In genomic region chr4:88788402-88788801, GRCm38 (mm10) we compare ENCODE assay signal across 12 mouse cellular contexts. TPM values are rescaled to one million over a fixed set of nuclear protein-coding genes. Genes with fewer than 3 reads are reported as not detected.
DNase-seq lines count a peak whose midpoint lies in the region; TF ChIP-seq lines count a peak whose summit lies in the region.
"Not testable (repeated sequence)": the region's sequence is repeated elsewhere in the genome, so short reads cannot be mapped to it uniquely, and the experiment has no call there.
"Had no signal": no experiment of that assay in that cellular context is flagged by ENCODE, and none has a peak within 500 bp of the region (broad histone marks: within the 10 kb centered on the region; RNA-seq: fewer than 3 reads in every experiment).

TSS of gene Gm13277 (plus strand) at chr4:88788632.

- not testable (repeated sequence) for H3K4me3 ChIP-seq in cerebellum, adult 2 months (replicated peaks; ENCODE audit: insufficient read depth, low read depth, low read length); layer of hippocampus, adult 2 months

- peak; percentile 54 to 61 for DNase-seq in CD8-positive naive resting alpha-beta T cell, adult 2 months (ENCODE audit: low read depth in 2 of 2, low spot score in 2 of 2)
- DNase-seq in cerebellum, adult 2 months, result peak; percentile 80
- peak; percentile 54 for DNase-seq in gastrocnemius, adult 18-20 months (ENCODE audit: low spot score)
- DNase-seq in heart, postnatal 36 days, result peak; percentile 56 to 63
- peak; percentile 58 to 66 for DNase-seq in layer of hippocampus, adult 2 months (ENCODE audit: low spot score in 2 of 2)
- peak; percentile 66 for DNase-seq in left cerebral cortex, postnatal 4 days
- DNase-seq in ovary, postnatal 36 days (ENCODE audit: low spot score), result peak; percentile 62
- DNase-seq in testis, postnatal 14 days (ENCODE audit: low spot score), result peak; percentile 33

- H3K27ac ChIP-seq in cerebellum, adult 2 months (ENCODE audit: insufficient read depth, low read length); layer of hippocampus, adult 2 months: not testable (repeated sequence)

- WGBS in cerebellum, adult 2 months, result 0% methylated on average over 3 of the region's 28 CpGs

- H3K4me1 ChIP-seq in cerebellum, adult 2 months (ENCODE audit: control insufficient read depth, insufficient read depth, low read length), result not testable (repeated sequence)

- TF ChIP-seq POLR2A in cerebellum, adult 2 months (IDR thresholded peaks at IDR 0.05; ENCODE audit: borderline replicate concordance, insufficient read depth, low read length), result not testable (repeated sequence)

- not testable (repeated sequence) for H3K27me3 ChIP-seq in cerebellum, adult 2 months (ENCODE audit: control insufficient read depth, insufficient read depth, low read length)

- intact Hi-C loops in heart, postnatal 36 days (cut with DNase I); left cerebral cortex, postnatal 4 days (cut with DNase I): not testable (repeated sequence)

- peak; percentile 45 for TF ChIP-seq CTCF in cerebellum, adult 2 months (IDR thresholded peaks at IDR 0.05; ENCODE audit: borderline replicate concordance, insufficient read depth, low read depth, low read length)
- peak; percentile 58 for TF ChIP-seq CTCF in layer of hippocampus, adult 2 months (conservative IDR thresholded peaks at IDR 0.05)

RNA-seq across cellular contexts. Expression of gene Gm13277, which starts in this region (rescaled TPM):
- not detected in 2 replicates for polyA plus RNA-seq in cerebellum, adult 2 months (2012; rRNA removed)
- not detected for total RNA-seq in gastrocnemius, adult 18-20 months (2021)
- total RNA-seq in heart, postnatal 36 days (2021), result not detected
- total RNA-seq in layer of hippocampus, adult 2 months (2021), result not detected
- total RNA-seq in left cerebral cortex, postnatal 4 days (2021), result not detected
- polyA plus RNA-seq: erythroblast, embryonic 14.5 days; heart, embryonic 12.5 days; intestine, embryonic 15.5 days; liver, embryonic 16.5 days had no signal

Comparison
In these comparisons a context has a peak if more than half of its experiments do, and no peak if none do; other contexts are left out.
1. Peak in DNase-seq in cerebellum, adult 2 months; RNA of the gene not detected or under 1 TPM.
2. Peak in DNase-seq in gastrocnemius, adult 18-20 months; RNA of the gene not detected or under 1 TPM.
3. Peak in DNase-seq in heart, postnatal 36 days; RNA of the gene not detected or under 1 TPM.
4. Peak in DNase-seq in layer of hippocampus, adult 2 months; RNA of the gene not detected or under 1 TPM.
5. Peak in DNase-seq in left cerebral cortex, postnatal 4 days; RNA of the gene not detected or under 1 TPM.